Mouse (Mus musculus) ES-Bruce4 (cell line): ENCODE results near the gene Rnf11.

Experiments
- CTCF ChIP-seq: IDR thresholded peaks from one replicate; pipeline ENCODE4 v1.8.1; 2011; ENCODE audit warnings: low read depth, low read length
- EP300 ChIP-seq: IDR thresholded peaks from 2 replicates; pipeline ENCODE4 v1.6.1; 2011; ENCODE audit warnings: low read depth, low read length; ENCODE audit not compliant: insufficient read depth
- POLR2A ChIP-seq: IDR thresholded peaks from one replicate; pipeline ENCODE4 v1.8.1; 2011; ENCODE audit warnings: low read length; ENCODE audit not compliant: insufficient read depth

DNA sequence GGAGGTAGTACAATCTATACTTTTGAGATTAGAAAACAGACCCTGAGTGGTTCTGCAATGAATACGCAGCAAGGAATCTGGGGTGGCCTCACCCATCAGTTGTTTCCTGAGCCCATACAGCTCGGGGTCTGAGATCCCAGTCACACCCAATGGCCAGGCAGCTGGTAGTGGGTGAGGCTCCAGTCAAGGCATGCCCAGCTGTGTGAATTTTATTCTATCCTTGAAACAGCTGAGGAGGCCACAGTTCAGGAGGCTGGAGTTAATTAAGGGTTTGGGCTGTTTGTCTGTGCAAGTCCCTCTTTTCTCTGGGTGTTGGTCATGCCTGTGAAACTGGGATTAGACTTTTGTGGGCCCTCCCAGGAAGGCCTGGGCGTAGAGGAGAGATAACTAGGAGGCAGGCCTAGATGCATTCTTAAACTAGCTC is 44.7 kb downstream of the Rnf11 start:
- TF ChIP-seq POLR2A (no peak), CTCF (no peak), EP300 (no peak)
